Mouse (Mus musculus): ENCODE measurements at regions not wholly inside any gene's neighbourhood (a gene's known extent, or its start where the extent isn't known, plus 50 kb on each side); places are given as distances from the start of the nearest gene placed in this dataset.

- TF ChIP-seq POLR2A (IDR thresholded peaks at IDR 0.05; ENCODE audit: low read depth, low read length) (no peak), CTCF (IDR thresholded peaks at IDR 0.05; ENCODE audit: borderline replicate concordance, insufficient read depth, low read length) (no peak)
Observed at GRCm38 (mm10) chr9:23059526-23059925, 163.3 kb upstream of the Bmper start.
